Mouse (Mus musculus): ENCODE results near the gene Cdc14b.

DNA sequence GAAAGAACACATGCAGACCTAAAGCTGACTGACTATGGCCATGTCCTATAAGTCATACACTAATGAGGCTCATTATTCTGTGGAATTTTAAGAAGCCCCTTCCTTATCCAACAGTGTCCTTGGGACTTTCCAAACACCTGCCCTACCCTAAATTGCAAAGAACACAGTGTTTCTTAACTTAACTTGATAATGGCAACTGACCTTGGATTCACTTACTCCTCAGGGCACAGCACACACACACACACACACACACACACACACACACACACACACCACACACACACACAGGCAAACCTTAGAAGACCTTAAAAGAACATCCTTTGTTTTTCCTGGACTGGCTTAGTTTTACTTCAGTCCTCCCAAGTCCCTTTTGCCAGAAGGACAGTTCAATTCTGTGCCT is 21.4 kb downstream of the Cdc14b start:
- TF ChIP-seq POLR2A (IDR thresholded peaks at IDR 0.05; ENCODE audit: extremely low read depth, insufficient read depth, low read length) (no peak), CTCF (IDR thresholded peaks at IDR 0.05; ENCODE audit: low read depth, low read length) (no peak)

All from liver, adult 2 months (tissue).